Mouse (Mus musculus) cerebellum, adult (tissue): ENCODE measurements around the gene Gucy2d.
A peak's percentile ranks its signal among the peaks of the same experiment; 100 is the strongest.

Source experiments
- ATAC-seq: cut with Nextera tagmentation; 2 replicates; pipeline ENCODE4 v1.9.2; 2017; ENCODE audit warnings: mild to moderate bottlenecking, moderate library complexity, mixed read lengths; ENCODE audit not compliant: insufficient number of reproducible peaks, low FRiP score, low TSS enrichment

Gucy2d gene

GRCm38 (mm10) chr7:98489131-98489530, 48.9 kb downstream of the Gucy2d start, which contains the start of gene Lrrc32:
TSS of gene Lrrc32 (plus strand) at chr7:98489283.
- no peak for ATAC-seq

DNA sequence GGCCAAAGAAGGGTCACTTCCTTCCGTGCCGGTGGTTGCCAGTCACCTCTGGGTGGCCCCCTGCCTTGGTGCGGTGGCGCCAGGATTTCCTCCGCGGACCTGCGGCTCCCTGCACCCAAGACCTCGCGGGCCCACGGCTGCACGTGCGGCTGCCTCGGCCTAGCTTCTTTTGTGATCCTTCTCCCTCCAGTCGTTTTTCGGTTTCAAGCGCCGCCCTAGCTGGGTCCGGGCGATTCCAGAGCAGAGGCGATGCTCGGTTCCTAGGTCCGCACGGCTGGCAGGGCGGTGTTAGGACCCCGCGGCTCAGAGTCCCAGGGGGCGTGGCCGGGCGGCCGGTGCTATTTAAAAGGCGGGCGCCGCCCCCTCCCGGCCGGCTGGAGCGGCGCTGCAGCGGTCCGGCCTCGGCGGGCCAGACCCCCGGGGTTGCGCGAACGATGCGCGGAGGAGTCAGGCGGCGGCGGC, 49.4 kb downstream of the Gucy2d start:
- no peak for ATAC-seq

DNA sequence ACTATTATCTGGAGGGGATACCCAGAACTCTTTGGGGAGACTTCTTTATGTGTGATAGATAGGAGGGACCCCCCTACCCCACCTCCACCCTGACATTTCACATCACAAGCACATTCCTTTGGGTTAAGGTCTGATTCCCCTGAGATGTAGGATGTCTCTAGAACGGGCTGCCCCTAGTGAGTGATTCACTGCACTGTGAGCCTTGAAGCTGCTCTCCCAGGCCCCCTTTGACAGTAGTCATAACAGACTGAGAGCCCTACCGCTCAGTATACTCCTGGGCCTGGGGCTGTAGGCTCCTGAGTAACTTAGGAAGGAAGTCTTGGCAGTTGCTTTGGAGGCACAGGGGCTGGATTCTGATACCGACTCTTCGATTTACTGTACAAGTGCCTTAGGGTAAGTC, 50.1 kb downstream of the Gucy2d start:
- ATAC-seq = no peak

DNA sequence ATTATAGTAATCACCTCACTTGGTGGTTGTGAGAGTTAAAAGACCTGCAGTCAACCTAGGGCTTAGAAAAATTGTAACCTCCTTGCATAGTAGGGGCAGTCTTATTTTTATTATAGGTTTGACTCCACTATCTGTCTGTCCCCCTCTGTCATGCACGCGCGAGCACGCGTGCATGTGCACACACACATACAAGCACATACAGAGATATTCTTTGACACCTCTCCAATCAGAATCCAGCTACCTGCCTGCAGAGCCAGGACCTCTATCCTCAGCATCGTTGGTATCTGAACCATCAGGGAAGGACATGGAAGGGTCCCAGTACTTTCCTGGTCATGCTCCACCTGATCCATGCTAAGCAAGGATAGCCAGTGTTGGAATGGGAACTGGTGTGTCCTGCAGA, 50.7 kb downstream of the Gucy2d start:
- no peak for ATAC-seq

GRCm38 (mm10) chr7:98491451-98492200, 51.4 kb downstream of the Gucy2d start:
- ATAC-seq = no peak

GRCm38 (mm10) chr7:98492331-98492730, 52.1 kb downstream of the Gucy2d start:
- ATAC-seq = no peak

DNA sequence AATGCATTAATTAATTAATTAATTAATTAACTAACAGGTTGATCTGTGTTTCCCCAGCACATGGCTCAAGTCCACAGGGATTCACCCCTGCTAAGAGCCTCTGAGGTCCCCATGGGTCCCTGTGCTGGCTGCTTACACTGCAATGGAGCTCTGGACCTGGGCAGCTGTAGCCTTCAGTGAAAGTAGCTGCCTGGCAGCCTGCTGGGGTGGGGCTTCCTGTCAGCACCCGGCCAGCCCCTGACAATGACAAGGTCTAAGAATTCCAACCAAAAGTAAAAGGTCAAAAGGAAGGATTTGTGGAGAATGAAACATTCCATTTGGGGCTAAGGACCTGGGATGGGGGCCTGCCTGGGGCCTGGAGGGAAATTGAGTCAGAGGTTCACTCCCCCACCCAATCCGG, 53.1 kb downstream of the Gucy2d start:
- ATAC-seq = no peak

DNA sequence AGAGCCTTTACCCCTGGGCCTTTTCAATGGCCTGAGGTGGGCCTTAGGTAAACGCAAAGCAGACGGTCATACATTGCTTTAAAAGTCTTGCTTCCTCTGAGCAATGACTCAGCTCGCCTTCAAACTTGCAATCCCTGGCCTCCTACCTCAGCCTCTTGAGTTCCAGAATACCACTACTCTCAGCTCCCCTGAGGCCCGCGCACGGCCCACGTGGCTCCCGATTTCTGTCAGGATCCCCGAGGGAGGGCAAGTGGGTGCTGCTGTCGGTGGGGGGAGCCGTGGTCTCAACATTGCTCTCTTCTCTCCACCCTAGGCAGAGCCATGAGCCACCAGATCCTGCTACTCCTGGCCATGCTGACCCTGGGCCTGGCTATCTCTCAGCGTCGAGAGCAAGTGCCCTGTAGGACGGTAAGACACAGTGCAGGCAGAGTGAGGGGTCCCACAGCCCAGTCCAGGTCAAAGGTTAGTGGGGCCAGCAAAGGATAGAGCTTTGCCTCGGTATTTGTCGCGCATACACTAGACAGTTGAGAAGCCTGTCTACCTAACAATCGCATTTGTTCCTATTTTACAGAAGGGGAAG, 53.8 kb downstream of the Gucy2d start:
- ATAC-seq = no peak

- ATAC-seq = no peak
Observed at GRCm38 (mm10) chr7:98495591-98495990, 55.4 kb downstream of the Gucy2d start.

- ATAC-seq = no peak
Observed at GRCm38 (mm10) chr7:98497451-98497850, 57.2 kb downstream of the Gucy2d start.

DNA sequence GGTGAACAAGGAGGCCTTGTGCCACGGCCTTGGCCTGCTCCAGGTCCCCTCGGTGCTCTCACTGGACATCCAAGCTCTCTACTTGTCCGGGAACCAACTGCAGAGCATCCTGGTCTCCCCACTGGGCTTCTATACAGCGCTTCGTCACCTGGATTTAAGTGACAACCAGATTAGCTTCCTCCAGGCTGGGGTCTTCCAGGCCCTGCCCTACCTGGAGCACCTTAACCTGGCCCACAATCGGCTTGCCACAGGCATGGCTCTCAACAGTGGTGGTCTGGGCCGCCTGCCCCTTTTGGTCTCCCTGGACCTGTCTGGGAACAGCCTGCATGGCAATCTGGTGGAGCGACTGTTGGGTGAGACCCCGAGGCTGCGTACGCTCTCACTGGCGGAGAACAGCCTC, 57.9 kb downstream of the Gucy2d start:
- ATAC-seq = no peak

DNA sequence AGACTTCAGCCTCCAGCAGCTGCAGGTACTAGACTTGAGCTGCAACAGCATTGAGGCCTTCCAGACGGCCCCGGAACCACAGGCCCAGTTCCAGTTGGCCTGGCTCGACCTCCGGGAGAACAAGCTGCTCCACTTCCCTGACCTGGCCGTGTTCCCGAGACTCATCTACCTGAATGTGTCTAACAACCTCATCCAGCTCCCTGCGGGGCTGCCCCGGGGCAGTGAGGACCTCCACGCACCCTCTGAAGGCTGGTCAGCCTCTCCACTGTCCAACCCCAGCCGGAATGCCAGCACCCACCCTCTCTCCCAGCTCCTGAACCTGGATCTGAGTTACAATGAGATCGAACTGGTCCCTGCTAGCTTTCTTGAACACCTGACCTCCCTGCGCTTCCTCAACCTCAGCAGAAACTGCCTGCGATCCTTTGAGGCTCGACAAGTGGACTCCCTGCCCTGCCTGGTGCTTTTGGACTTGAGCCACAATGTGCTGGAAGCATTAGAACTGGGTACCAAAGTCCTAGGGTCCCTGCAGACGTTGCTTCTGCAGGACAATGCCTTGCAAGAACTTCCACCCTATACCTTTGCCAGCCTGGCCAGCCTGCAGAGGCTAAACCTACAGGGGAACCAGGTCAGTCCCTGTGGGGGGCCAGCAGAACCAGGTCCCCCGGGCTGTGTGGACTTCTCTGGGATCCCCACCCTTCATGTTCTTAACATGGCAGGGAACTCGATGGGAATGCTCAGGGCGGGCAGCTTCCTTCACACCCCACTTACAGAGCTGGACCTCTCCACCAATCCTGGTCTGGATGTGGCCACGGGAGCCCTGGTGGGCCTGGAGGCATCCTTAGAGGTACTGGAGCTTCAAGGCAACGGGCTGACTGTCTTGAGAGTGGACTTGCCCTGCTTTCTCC, 58.7 kb downstream of the Gucy2d start:
- ATAC-seq = peak; percentile 29; the same call in 1 of the 2 replicates

- peak; percentile 23; the same call in 1 of the 2 replicates for ATAC-seq
Observed at GRCm38 (mm10) chr7:98499561-98500292, 59.5 kb downstream of the Gucy2d start.

- no peak for ATAC-seq
Observed at GRCm38 (mm10) chr7:98500470-98500869, 60.3 kb downstream of the Gucy2d start.

DNA sequence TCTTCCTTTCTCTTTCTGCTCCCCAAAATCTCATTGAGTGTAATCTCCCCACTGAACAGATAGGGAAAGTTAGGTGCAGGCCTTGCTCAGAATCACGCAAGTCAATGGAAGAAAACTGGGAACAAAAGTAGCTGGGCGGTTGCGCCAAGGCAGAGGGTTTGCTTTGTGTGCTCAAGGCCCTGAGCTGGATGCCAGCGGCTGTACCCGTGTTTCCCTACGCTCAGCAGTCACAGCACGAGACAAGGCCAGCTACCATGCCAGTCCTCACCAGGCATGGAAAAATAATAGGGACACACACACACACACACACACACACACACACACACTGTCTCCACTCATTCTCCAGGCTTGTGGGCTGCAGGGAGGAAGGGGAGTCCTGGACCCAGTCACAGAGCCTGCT, 60.9 kb downstream of the Gucy2d start:
- ATAC-seq = no peak

DNA sequence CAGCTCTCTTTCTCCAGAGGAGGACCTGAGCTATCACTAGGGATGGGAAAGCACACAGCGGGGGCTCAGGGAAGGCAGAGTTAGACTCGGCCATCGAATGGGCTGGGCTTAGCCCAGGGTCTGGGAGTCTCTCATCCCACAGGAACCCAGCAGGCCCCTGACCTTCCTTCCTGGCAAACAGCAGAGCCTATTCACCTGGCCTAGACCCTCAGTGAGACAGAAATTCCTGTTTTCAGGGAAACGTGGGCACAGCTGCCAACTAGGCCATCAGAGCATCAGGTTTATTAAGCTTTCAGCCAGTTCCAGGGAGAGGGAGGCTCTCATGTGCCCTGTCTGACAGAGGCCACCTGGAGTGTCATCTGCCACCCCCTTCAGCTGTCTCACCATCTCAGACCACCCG, 62.7 kb downstream of the Gucy2d start:
- ATAC-seq = no peak

- no peak for ATAC-seq
Observed at GRCm38 (mm10) chr7:98503951-98504647, 63.9 kb downstream of the Gucy2d start.

DNA sequence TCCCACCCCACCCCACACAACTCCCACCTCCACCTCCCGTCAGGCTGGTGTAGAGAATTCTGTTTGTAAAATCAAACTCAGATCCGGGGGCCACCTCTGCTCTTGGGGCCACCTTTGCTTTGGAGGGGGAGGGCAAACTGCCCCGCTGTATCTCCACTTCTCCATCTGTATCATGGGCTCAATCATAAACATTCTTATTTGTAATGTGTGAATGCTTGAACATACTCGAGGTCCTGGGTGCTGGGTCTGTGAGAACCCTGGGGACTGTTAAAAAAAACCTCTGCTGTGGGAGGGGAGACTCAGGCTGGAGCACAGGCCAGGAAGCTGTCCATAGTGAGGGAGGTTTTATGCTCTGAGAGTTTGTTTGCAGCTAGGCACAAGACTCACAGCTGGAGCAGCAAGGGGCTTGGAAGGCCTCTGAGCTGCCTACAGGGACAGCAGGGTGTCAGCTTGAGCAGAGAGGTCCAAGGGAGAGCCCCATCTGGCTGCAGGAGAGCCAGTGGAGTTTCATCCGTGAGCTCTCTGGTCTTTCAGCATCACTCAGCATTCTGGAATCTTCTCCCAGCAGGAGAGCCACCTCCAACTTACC, 64.6 kb downstream of the Gucy2d start:
- ATAC-seq = no peak

DNA sequence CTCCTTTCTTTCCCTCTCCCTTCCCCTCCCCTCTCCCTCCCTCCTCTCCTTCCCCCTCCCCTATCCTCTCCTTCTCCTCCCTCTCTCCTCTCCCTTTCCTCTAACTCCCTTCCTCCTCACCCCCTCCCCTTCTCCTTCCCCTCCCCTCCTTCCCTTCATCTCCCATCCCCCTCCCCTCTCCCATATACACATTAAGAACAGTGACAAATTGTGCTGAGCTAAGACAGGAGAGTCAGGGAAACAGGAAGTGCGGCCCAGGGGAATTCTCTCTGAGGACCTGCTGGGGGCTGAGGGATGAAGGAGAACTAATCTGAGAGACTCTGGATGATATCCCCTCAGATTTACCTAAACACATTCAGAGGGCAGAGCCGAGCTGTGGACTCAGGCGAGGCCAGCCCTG, 65.4 kb downstream of the Gucy2d start:
- no peak for ATAC-seq
